Mouse (Mus musculus) frontal cortex, postnatal 14 days (tissue): ENCODE measurements around the gene B4galt1.

Experiments
- DNase-seq, 2 experiments: peaks; one replicate each; pipeline ENCODE4 v3.0.0; 2022; ENCODE audit warnings: low spot score in 2 of 2

B4galt1 gene

DNA sequence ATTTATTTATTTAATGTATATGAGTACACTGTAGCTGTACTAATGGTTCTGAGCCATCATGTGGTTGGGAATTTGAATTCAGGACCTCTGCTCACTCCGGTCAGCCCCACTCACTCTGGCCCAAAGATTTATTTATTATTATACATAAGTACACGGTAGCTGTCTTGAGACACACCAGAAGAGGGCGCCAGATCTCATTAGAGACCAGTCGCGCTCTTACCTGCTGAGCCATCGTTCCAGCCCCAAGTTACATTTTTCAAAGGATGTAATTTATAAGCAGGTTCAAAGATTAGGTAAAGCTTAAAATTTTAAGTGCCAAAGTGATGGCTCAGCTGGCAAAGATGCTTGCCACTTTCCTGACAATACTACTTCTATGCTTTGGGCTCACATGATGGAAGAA, 75.1 kb downstream of the B4galt1 start:
- DNase-seq: no peak

DNA sequence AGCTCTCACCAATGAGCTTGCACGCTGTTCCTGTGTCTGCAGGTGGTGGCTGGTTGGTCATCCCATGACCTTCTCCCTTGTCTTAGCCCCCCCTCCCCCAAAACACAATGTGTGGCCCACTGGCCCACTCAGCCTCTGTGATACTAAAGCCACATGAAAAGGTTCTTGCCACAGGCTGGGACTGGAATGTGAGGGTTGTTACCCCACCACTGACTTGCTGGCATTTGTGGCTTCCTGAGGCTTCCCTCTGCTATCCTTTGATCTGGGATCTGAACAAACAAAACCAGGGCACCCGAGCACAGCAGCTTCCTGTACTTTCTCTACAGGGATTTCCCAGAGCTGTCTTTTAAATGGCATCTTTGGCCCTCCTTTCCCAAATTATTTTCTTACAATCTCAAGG, 76.7 kb downstream of the B4galt1 start:
- no peak for DNase-seq

- DNase-seq: no peak
Observed at GRCm38 (mm10) chr4:40776416-40776815, 77.4 kb downstream of the B4galt1 start.

DNA sequence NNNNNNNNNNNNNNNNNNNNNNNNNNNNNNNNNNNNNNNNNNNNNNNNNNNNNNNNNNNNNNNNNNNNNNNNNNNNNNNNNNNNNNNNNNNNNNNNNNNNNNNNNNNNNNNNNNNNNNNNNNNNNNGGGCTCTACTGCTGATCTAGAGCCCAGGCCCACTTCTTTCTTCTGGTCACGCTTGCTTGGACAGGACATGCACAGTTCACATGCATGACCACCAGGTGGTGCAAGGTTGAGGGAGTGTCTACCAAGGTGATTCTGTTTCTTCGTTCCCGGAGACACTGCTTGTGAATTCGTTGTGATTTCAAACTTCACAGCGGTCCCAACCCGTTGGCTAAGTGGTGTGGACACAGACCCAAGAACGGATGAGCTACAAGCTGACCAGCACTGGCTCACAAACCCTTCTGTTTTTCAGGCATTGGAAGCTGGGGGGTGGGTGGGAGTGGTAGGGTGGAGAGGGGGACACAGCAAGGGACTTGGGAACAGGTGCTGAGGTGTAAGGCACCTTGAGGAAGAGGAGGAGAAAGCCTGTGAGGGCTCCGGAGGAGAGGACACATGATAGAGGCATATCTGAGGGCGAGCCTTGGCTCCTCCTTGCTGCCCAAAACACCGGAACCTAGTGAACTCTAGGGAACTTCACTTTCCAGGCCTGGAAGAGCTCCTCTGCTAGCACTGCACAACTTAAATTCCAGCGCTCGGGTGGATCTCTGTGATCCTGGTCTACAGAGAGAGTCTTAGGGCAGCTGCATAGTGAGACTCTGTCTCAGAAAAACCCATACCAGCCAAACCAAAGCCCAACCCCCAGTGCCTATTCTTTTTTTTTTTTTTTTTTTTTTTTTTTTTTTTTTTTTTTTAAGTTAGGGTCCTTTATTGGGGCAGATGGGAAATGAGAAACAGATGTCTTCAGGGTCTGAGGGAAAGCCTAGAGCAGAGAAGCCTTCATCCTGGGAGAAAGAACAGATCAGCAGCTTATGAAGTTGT, 79.2 kb downstream of the B4galt1 start:
- DNase-seq: peak; percentile 44 to 59

- DNase-seq: no peak
Observed at GRCm38 (mm10) chr4:40759876-40760275, 93.9 kb downstream of the B4galt1 start.

GRCm38 (mm10) chr4:40757780-40758420, 95.9 kb downstream of the B4galt1 start, which contains the start of gene Smu1:
TSS of gene Smu1 (minus strand) at chr4:40757923.
- DNase-seq: peak; percentile 92 to 95

GRCm38 (mm10) chr4:40757157-40757779, 96.5 kb downstream of the B4galt1 start:
- DNase-seq: no peak
